Comparison of ENCODE assay signal across 26 mouse cellular contexts in the genomic region with DNA sequence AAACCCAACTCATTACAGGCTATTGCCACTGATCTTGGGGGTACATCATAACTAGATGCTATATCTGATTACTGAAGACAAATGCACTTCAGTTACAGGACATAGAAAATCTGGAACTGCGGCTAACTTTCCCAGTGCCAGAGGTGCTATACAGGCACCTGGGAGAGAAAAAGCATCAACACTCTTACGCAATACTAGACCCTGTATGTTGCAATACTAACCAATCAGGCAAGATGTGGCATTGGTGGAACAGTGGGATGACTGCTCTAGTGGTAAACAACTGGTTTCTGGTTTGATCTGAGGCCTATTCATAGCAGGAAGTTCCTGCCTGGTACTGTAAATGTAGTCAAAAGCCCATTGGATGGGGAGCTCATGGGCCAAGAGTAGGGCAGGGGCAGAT.
DNase-seq lines count a peak whose midpoint lies in the region; ATAC-seq and TF ChIP-seq lines count a peak whose summit lies in the region.
"Had no signal": no experiment of that assay in that cellular context is flagged by ENCODE, and none has a peak within 500 bp of the region (broad histone marks: within the 10 kb centered on the region; RNA-seq: fewer than 3 reads in every experiment).

No protein-coding gene starts in this region.

- peaks cover 39% of the 10 kb centered on the region for H3K36me3 ChIP-seq in C2C12 (ENCODE audit: control insufficient read depth, insufficient read depth)

- H3K79me3 ChIP-seq in C2C12 (ENCODE audit: low read depth), result no peaks in the 10 kb centered on the region

- no peak overlapping the region for H3K4me3 ChIP-seq in C2C12 (ENCODE audit: insufficient read depth, poor library complexity, severe bottlenecking)
- H3K4me3 ChIP-seq: embryonic facial prominence, embryonic 10.5 days; embryonic facial prominence, embryonic 13.5 days; erythroblast, embryonic 14.5 days; forebrain, embryonic 12.5 days; forebrain, embryonic 15.5 days; heart, adult 2 months; heart, embryonic 10.5 days; heart, embryonic 13.5 days had no signal

- H3ac ChIP-seq in C2C12 (ENCODE audit: control insufficient read depth, insufficient read length, low read depth), result no peak overlapping the region

- peak; percentile 59 for ATAC-seq in granulocyte monocyte progenitor cell, adult 5-6 weeks (replicated peaks; ENCODE audit: poor library complexity, severe bottlenecking)
- ATAC-seq: forebrain, embryonic 15.5 days; hindbrain, postnatal 0 days had no signal

- no peaks in the 10 kb centered on the region for H3K79me2 ChIP-seq in C2C12 (ENCODE audit: control insufficient read depth, insufficient read depth)

- peak; percentile 45 for DNase-seq in 416B (ENCODE audit: low read depth)
- no peak for DNase-seq in kidney, postnatal 14 days
- no peak for DNase-seq in urinary bladder, postnatal 25 days (ENCODE audit: low spot score)
- no peak for DNase-seq in urinary bladder, adult 18-20 months (ENCODE audit: low spot score in 2 of 2)
- DNase-seq: adrenal gland, adult 2 months; adrenal gland, postnatal 14 days; cerebellum, adult 11 months; cerebellum, adult 2 months; cerebellum, adult 9-11 months; cerebellum, postnatal 25 days; embryo, embryonic 11 days; gastrocnemius, postnatal 25 days; heart, adult 2 months; heart, postnatal 14 days; heart, postnatal 4 days had no signal

- no peaks in the 10 kb centered on the region for H3K27me3 ChIP-seq in C2C12 (ENCODE audit: control insufficient read depth, insufficient read depth, insufficient read length)
- H3K27me3 ChIP-seq: CH12.LX; embryonic facial prominence, embryonic 13.5 days; forebrain, embryonic 12.5 days; forebrain, embryonic 15.5 days; heart, embryonic 13.5 days had no signal

- no peak for TF ChIP-seq CTCF in C2C12 (IDR thresholded peaks at IDR 0.05; ENCODE audit: control insufficient read depth, insufficient read depth, insufficient read length)

TF ChIP-seq in C2C12, 6 proteins besides CTCF, POLR2A, EP300 and RAD21:
- TF ChIP-seq CEBPB (IDR thresholded peaks at IDR 0.05; ENCODE audit: low read depth), result peak; percentile 68
- no peak for TF ChIP-seq MYOD1 (IDR thresholded peaks at IDR 0.05; ENCODE audit: control insufficient read depth, insufficient read length, low read depth)
